Mouse (Mus musculus): ENCODE results near the gene Lin54. TPM values are rescaled to one million over a fixed set of nuclear protein-coding genes. Genes with fewer than 3 reads are reported as not detected.

The Lin54 gene
- polyA plus RNA-seq, 1 experiment from 2014 or later, result 16.2 TPM

- H3K4me1 ChIP-seq (replicated peaks; ENCODE audit: control insufficient read depth, insufficient read depth, low read length), result peaks cover 2% of the 10 kb centered on the region; the same call in 1 of the 2 replicates
- DNase-seq (ENCODE audit: low spot score) (no peak), ATAC-seq (replicated peaks; ENCODE audit: low FRiP score) (no peak)
- H3K27ac ChIP-seq (ENCODE audit: low read depth, low read length), result no peak overlapping the region
- no peaks in the 10 kb centered on the region for H3K9me3 ChIP-seq (ENCODE audit: control insufficient read depth, low read length)
- no peak overlapping the region for H3K4me3 ChIP-seq (ENCODE audit: low read depth, low read length)
- H3K36me3 ChIP-seq (ENCODE audit: control insufficient read depth, insufficient read depth, low read length), result peaks cover 19% of the 10 kb centered on the region
- no peak overlapping the region for H3K9ac ChIP-seq (ENCODE audit: low read depth, low read length)
- WGBS, result 79% methylated on average over 5 of the region's 5 CpGs
- H3K4me2 ChIP-seq, result no peak overlapping the region
- no peaks in the 10 kb centered on the region for H3K27me3 ChIP-seq (replicated peaks; ENCODE audit: control insufficient read depth, insufficient read depth, low read length)
These were observed 92.0 kb downstream of the Lin54 start for GRCm38 (mm10) chr5:100408485-100408884.

GRCm38 (mm10) chr5:100396753-100397152 lies 103.7 kb downstream of the Lin54 start:
- WGBS, result 93% methylated on average over 3 of the region's 3 CpGs
- Histone ChIP-seq H3K27ac (ENCODE audit: low read depth, low read length) (no peak overlapping the region), H3K36me3 (ENCODE audit: control insufficient read depth, insufficient read depth, low read length) (peaks cover 33% of the 10 kb centered on the region), H3K4me1 (replicated peaks; ENCODE audit: control insufficient read depth, insufficient read depth, low read length) (no peaks in the 10 kb centered on the region), H3K4me3 (ENCODE audit: low read depth, low read length) (no peak overlapping the region), H3K27me3 (replicated peaks; ENCODE audit: control insufficient read depth, insufficient read depth, low read length) (no peaks in the 10 kb centered on the region), H3K9ac (ENCODE audit: low read depth, low read length) (no peak overlapping the region), H3K9me3 (ENCODE audit: control insufficient read depth, low read length) (no peaks in the 10 kb centered on the region), H3K4me2 (no peak overlapping the region)
- no peak for DNase-seq (ENCODE audit: low spot score)
- no peak for ATAC-seq (replicated peaks; ENCODE audit: low FRiP score)

GRCm38 (mm10) chr5:100393681-100394080 lies 106.8 kb downstream of the Lin54 start:
- H3K27ac ChIP-seq (ENCODE audit: low read depth, low read length), result no peak overlapping the region
- H3K4me3 ChIP-seq (ENCODE audit: low read depth, low read length), result no peak overlapping the region
- no peaks in the 10 kb centered on the region for H3K4me1 ChIP-seq (replicated peaks; ENCODE audit: control insufficient read depth, insufficient read depth, low read length)
- H3K9me3 ChIP-seq (ENCODE audit: control insufficient read depth, low read length), result no peaks in the 10 kb centered on the region
- H3K9ac ChIP-seq (ENCODE audit: low read depth, low read length), result no peak overlapping the region
- H3K27me3 ChIP-seq (replicated peaks; ENCODE audit: control insufficient read depth, insufficient read depth, low read length), result no peaks in the 10 kb centered on the region
- H3K36me3 ChIP-seq (ENCODE audit: control insufficient read depth, insufficient read depth, low read length), result peaks cover 27% of the 10 kb centered on the region
- ATAC-seq (replicated peaks; ENCODE audit: low FRiP score), result no peak
- no peak overlapping the region for H3K4me2 ChIP-seq
- 87% methylated on average over 3 of the region's 3 CpGs for WGBS
- no peak for DNase-seq (ENCODE audit: low spot score)

GRCm38 (mm10) chr5:100392436-100392955 lies 107.9 kb downstream of the Lin54 start:
- WGBS, result 93% methylated on average over 20 of the region's 20 CpGs
- H3K36me3 ChIP-seq (ENCODE audit: control insufficient read depth, insufficient read depth, low read length), result peaks cover 32% of the 10 kb centered on the region
- ATAC-seq (replicated peaks; ENCODE audit: low FRiP score), result no peak

More at GRCm38 (mm10) chr5:100392436-100392955, 107.9 kb downstream of the Lin54 start:
- Histone ChIP-seq H3K27ac (ENCODE audit: low read depth, low read length) (no peak overlapping the region), H3K4me2 (no peak overlapping the region), H3K4me1 (replicated peaks; ENCODE audit: control insufficient read depth, insufficient read depth, low read length) (no peaks in the 10 kb centered on the region), H3K9ac (ENCODE audit: low read depth, low read length) (no peak overlapping the region), H3K9me3 (ENCODE audit: control insufficient read depth, low read length) (no peaks in the 10 kb centered on the region), H3K4me3 (ENCODE audit: low read depth, low read length) (no peak overlapping the region), H3K27me3 (replicated peaks; ENCODE audit: control insufficient read depth, insufficient read depth, low read length) (no peaks in the 10 kb centered on the region)
- no peak for DNase-seq (ENCODE audit: low spot score)

Small RNAs within 50 kb of the gene (microRNA-seq; reads per million reads assigned to microRNA genes)
- not detected for gene Gm23222 (ENCODE audit: borderline number of aligned reads)

Other genes with a start within 250 kb of the Lin54 start
- 125 and 131 TPM in 2 replicates for gene Sec31a, start 84.4 kb downstream of the Lin54 start, polyA plus RNA-seq (2014; fragmentation: Nextera tagmentation; extraction: Ambion mirVana)
- 166 and 176 TPM in 2 replicates for gene Cops4, start 17.7 kb upstream of the Lin54 start, polyA plus RNA-seq (2014; fragmentation: Nextera tagmentation; extraction: Ambion mirVana)
- 34.0 and 34.3 TPM in 2 replicates for gene Plac8, start 71.6 kb upstream of the Lin54 start, polyA plus RNA-seq (2014; fragmentation: Nextera tagmentation; extraction: Ambion mirVana)
- 58.7 and 63.6 TPM in 2 replicates for gene Coq2, start 174.5 kb upstream of the Lin54 start, polyA plus RNA-seq (2014; fragmentation: Nextera tagmentation; extraction: Ambion mirVana)
- 2.0 and 3.0 TPM in 2 replicates for gene Hpse, start 219.1 kb upstream of the Lin54 start, polyA plus RNA-seq (2014; fragmentation: Nextera tagmentation; extraction: Ambion mirVana)

Measured in liver, embryonic 11.5 days (tissue).